Mouse (Mus musculus): ENCODE results near the gene Slc45a1. TPM values are rescaled to one million over a fixed set of nuclear protein-coding genes. Genes with fewer than 3 reads are reported as not detected.

The Slc45a1 gene
- polyA plus RNA-seq, 1 experiment from 2014 or later: 44.7 TPM

DNA sequence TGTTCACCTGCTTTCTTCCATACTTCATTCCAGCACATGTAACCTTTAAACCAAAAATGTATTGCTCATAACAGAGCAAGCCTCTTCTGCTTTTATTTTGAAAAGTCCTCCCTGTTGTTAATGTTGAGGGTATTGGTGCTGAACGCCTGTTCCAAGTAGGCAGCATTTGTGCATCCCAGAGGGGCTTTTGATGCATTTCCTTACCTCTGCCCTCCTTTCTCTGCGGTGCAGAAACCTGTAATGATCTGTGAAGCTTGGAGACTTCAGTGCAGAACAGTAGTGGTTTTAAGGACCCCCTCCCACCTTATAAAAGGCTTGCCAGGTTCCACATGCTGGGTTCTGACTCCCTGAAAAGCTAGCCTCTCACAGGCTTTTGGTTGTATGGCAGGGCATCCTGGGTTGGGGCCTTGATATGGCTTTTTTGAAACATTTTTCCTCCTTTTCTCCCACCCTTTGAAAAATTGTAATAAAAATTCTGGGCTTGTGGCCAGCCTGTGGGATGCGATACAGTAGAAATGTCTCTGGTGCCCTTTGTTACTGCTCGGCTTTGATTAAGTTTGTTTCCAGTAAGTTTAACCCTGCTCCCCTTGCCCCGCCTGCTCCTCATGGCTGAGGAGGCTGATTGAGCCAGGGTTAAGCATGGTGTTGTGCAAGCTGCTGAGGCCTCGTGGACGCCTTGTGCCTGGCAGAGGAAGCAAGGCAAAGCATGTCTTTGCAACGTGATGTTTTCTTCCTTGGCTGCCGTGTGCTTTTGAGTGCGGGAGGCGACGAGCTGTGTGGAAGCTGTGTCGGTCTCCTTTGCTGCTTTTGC, 68.8 kb downstream of the Slc45a1 start:
- no peaks in the 10 kb centered on the region for H3K27me3 ChIP-seq (ENCODE audit: control insufficient read depth, insufficient read depth, low read depth, low read length)
- H3K4me3 ChIP-seq (ENCODE audit: low read depth, low read length): no peak overlapping the region
- H3K9me3 ChIP-seq (replicated peaks; ENCODE audit: control insufficient read depth, low read length, poor library complexity, severe bottlenecking): no peaks in the 10 kb centered on the region
- WGBS: 20% methylated on average over 13 of the region's 13 CpGs
- peak overlapping the region; percentile 42; the same call in 1 of the 2 replicates for H3K9ac ChIP-seq (ENCODE audit: low read depth, low read length)
- ATAC-seq: peak; percentile 76
- H3K4me2 ChIP-seq (ENCODE audit: low read length): peak overlapping the region; percentile 2; the same call in 1 of the 2 replicates
- no peaks in the 10 kb centered on the region for H3K36me3 ChIP-seq (ENCODE audit: control insufficient read depth, insufficient read depth, low read length)
- H3K27ac ChIP-seq (ENCODE audit: low read length): peak overlapping the region; percentile 77
- peaks cover 46% of the 10 kb centered on the region for H3K4me1 ChIP-seq (ENCODE audit: control insufficient read depth, insufficient read depth, low read length)

DNA sequence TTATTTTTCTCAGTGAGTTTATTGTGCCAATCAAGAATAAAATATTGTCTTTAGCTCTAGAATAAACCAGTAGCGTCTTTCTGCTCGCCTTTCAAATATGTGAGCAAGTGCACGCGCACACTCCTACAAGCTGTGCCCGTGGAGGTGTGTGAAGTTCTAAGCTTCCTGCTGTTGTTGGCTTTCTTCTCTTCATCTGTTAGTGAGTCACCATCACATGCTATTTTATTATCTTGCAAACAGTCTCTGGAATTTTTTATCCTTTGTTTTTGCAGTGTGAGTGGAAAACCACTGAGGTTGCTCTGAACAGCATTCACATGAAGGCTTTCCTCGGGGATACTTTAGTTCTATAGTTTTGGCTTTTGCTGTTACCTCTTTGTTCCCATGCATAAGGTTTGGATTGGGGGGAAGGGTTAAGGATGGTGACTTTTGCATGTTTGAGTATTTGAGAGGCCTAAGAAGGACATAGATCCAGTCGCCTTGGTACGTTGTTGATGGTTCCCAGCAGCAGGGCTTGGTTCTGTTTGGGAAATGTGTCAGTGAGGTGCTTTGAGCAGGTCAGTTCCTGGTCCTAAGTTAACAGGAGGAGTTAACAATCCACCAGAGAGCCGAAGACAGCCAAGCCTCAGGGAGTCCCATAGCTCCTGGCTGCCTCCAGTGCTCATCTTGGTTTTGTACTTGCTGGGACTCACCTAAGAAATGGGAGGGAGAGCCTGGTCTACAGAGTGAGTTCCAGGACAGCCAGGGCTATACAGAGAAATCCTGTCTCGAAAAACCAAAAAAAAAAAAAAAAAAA, 69.8 kb downstream of the Slc45a1 start:
- no peaks in the 10 kb centered on the region for H3K36me3 ChIP-seq (ENCODE audit: control insufficient read depth, insufficient read depth, low read length)
- no peak for ATAC-seq
- H3K27ac ChIP-seq (ENCODE audit: low read length): peak overlapping the region; percentile 51; the same call in 1 of the 2 replicates
- H3K4me2 ChIP-seq (ENCODE audit: low read length): no peak overlapping the region
- no peaks in the 10 kb centered on the region for H3K27me3 ChIP-seq (ENCODE audit: control insufficient read depth, insufficient read depth, low read depth, low read length)
- H3K9ac ChIP-seq (ENCODE audit: low read depth, low read length): no peak overlapping the region
- no peaks in the 10 kb centered on the region for H3K9me3 ChIP-seq (replicated peaks; ENCODE audit: control insufficient read depth, low read length, poor library complexity, severe bottlenecking)
- H3K4me1 ChIP-seq (ENCODE audit: control insufficient read depth, insufficient read depth, low read length): peaks cover 40% of the 10 kb centered on the region
- 72% methylated on average over 10 of the region's 10 CpGs for WGBS
- no peak overlapping the region for H3K4me3 ChIP-seq (ENCODE audit: low read depth, low read length)

Other genes with a start within 250 kb of the Slc45a1 start
- 22.1 and 22.7 TPM in 2 replicates for gene Errfi1, start 201.7 kb upstream of the Slc45a1 start, polyA plus RNA-seq (2015; fragmentation: Nextera tagmentation; extraction: Ambion mirVana)

Measured in midbrain, embryonic 16.5 days (tissue).